Mouse (Mus musculus) inflammation-experienced regulatory T-cells (primary cell): ENCODE data around the gene Mogs. TPM values are rescaled to one million over a fixed set of nuclear protein-coding genes. Genes with fewer than 3 reads are reported as not detected.

ENCODE experiments used
- polyA plus RNA-seq, 2 experiments: library from polyadenylated mRNA; unstranded; fragments of 100-300 nt; shearing (Covaris generic); gene quantifications; one replicate each; pipeline ENCODE4 v1.2.1; 2017

The Mogs gene
- polyA plus RNA-seq, result 100 to 1,000 TPM; 137 to 144 TPM

GRCm38 (mm10) chr6:83115011-83115671, at the start of gene Mogs:
TSS of gene Mogs (plus strand) at chr6:83115496.

GRCm38 (mm10) chr6:83070247-83070310, 45.2 kb upstream of the Mogs start, which contains the start of gene Tlx2:
TSS of gene Tlx2 (minus strand) at chr6:83070293.

GRCm38 (mm10) chr6:83077630-83078323, 37.5 kb upstream of the Mogs start, which contains the start of gene Pcgf1:
TSS of gene Pcgf1 (plus strand) at chr6:83077869.

GRCm38 (mm10) chr6:83086121-83087035, 28.9 kb upstream of the Mogs start, which contains the start of gene Lbx2:
TSS of gene Lbx2 (plus strand) at chr6:83086367.

GRCm38 (mm10) chr6:83101316-83101687, 14.0 kb upstream of the Mogs start, which contains the start of the genes Ccdc142 and Gm42688:
TSS of gene Ccdc142 (plus strand) at chr6:83101601.
TSS of gene Gm42688 (plus strand) at chr6:83101617.

GRCm38 (mm10) chr6:83108762-83109668, 6.3 kb upstream of the Mogs start, which contains the start of gene Mrpl53:
TSS of gene Mrpl53 (plus strand) at chr6:83109040.

GRCm38 (mm10) chr6:83120930-83121862, 5.9 kb downstream of the Mogs start, which contains the start of gene Wbp1:
TSS of gene Wbp1 (minus strand) at chr6:83121559.

GRCm38 (mm10) chr6:83125331-83125730, 10.0 kb downstream of the Mogs start, which contains the start of gene Ino80b:
TSS of gene Ino80b (minus strand) at chr6:83125431.

GRCm38 (mm10) chr6:83134951-83135513, 19.7 kb downstream of the Mogs start, which contains the start of gene Rtkn:
TSS of gene Rtkn (plus strand) at chr6:83135463.

GRCm38 (mm10) chr6:83156259-83156684, 41.0 kb downstream of the Mogs start, which contains the start of the genes Wdr54 and 1700003E16Rik:
TSS of gene Wdr54 (minus strand) at chr6:83156397.
TSS of gene 1700003E16Rik (plus strand) at chr6:83156404.

GRCm38 (mm10) chr6:83165607-83166242, 50.4 kb downstream of the Mogs start, which contains the start of gene Dctn1:
TSS of gene Dctn1 (plus strand) at chr6:83165920.

Other genes with a start within 250 kb of the Mogs start
- 10 to 100 TPM in 1 of 2 experiments, 1 to 10 TPM in 1; 7.1 to 20.7 TPM for gene Sema4f, start 175.7 kb upstream of the Mogs start, polyA plus RNA-seq
- gene M1ap, start 168.6 kb upstream of the Mogs start, polyA plus RNA-seq, result 1 to 10 TPM in 1 of 2 experiments, under 1 TPM in 1; 0.43 to 1.6 TPM
- gene Dok1, start 82.0 kb upstream of the Mogs start, polyA plus RNA-seq, result 10 to 100 TPM; 36.1 to 52.2 TPM
- 1 to 10 TPM in 1 of 2 experiments, under 1 TPM in 1; 0.45 to 1.5 TPM for gene Loxl3, start 81.3 kb upstream of the Mogs start, polyA plus RNA-seq
- 100 to 1,000 TPM; 515 to 545 TPM for gene Aup1, start 61.0 kb upstream of the Mogs start, polyA plus RNA-seq
- gene Htra2, start 60.2 kb upstream of the Mogs start, polyA plus RNA-seq, result 10 to 100 TPM; 65.2 to 79.9 TPM
- 1 to 10 TPM; 4.0 to 5.2 TPM for gene Dqx1, start 57.7 kb upstream of the Mogs start, polyA plus RNA-seq
- 1 to 10 TPM in 1 of 2 experiments, not detected in 1; 1.1 TPM for gene Tlx2, start 45.2 kb upstream of the Mogs start, polyA plus RNA-seq
- 10 to 100 TPM; 43.3 to 49.9 TPM for gene Pcgf1, start 37.6 kb upstream of the Mogs start, polyA plus RNA-seq
- under 1 TPM in 1 of 2 experiments, not detected in 1; 0.71 TPM for gene Lbx2, start 29.1 kb upstream of the Mogs start, polyA plus RNA-seq
- gene Ccdc142, start 13.9 kb upstream of the Mogs start, polyA plus RNA-seq, result 10 to 100 TPM in 1 of 2 experiments, 1 to 10 TPM in 1; 6.6 to 25.0 TPM
- 10 to 100 TPM; 12.7 to 25.2 TPM for gene Gm42688, start 13.9 kb upstream of the Mogs start, polyA plus RNA-seq
- 10 to 100 TPM; 52.5 to 67.4 TPM for gene Mrpl53, start 6.5 kb upstream of the Mogs start, polyA plus RNA-seq
- gene Wbp1, start 6.1 kb downstream of the Mogs start, polyA plus RNA-seq, result 10 to 100 TPM; 70.7 to 97.0 TPM
- 10 to 100 TPM; 44.9 to 52.2 TPM for gene Ino80b, start 9.9 kb downstream of the Mogs start, polyA plus RNA-seq
- 1 to 10 TPM in 1 of 2 experiments, under 1 TPM in 1; 0.61 to 1.1 TPM for gene Rtkn, start 20.0 kb downstream of the Mogs start, polyA plus RNA-seq
- gene Wdr54, start 40.9 kb downstream of the Mogs start, polyA plus RNA-seq, result under 1 TPM in 1 of 2 experiments, not detected in 1; 0.35 TPM
- not detected for gene 1700003E16Rik, start 40.9 kb downstream of the Mogs start, polyA plus RNA-seq
- 100 to 1,000 TPM in 1 of 2 experiments, 10 to 100 TPM in 1; 65.2 to 105 TPM for gene Dctn1, start 50.4 kb downstream of the Mogs start, polyA plus RNA-seq
- gene Slc4a5, start 104.3 kb downstream of the Mogs start, polyA plus RNA-seq, result under 1 TPM; 0.48 to 0.61 TPM
- gene Mthfd2, start 210.4 kb downstream of the Mogs start, polyA plus RNA-seq, result 10 to 100 TPM; 69.7 to 82.9 TPM
- gene Mob1a, start 210.5 kb downstream of the Mogs start, polyA plus RNA-seq, result 100 to 1,000 TPM; 157 to 178 TPM
- 10 to 100 TPM; 82.3 to 99.4 TPM for gene Bola3, start 233.7 kb downstream of the Mogs start, polyA plus RNA-seq